Mouse (Mus musculus) G1E (cell line): ENCODE measurements at regions not wholly inside any gene's neighbourhood (a gene's known extent, or its start where the extent isn't known, plus 50 kb on each side); places are given as distances from the start of the nearest gene placed in this dataset.
"Not testable (repeated sequence)": the region's sequence is repeated elsewhere in the genome, so short reads cannot be mapped to it uniquely, and the experiment has no call there.

Source experiments
- ATAC-seq: 2 replicates; pipeline ENCODE4 v1.8.0; 2016; ENCODE audit warnings: mild to moderate bottlenecking; ENCODE audit not compliant: insufficient number of reproducible peaks, poor library complexity, low FRiP score, severe bottlenecking; ENCODE audit errors: extremely low read depth
- DNase-seq: peaks from one replicate; pipeline ENCODE4 v3.0.0; 2012; ENCODE audit warnings: low spot score
- H3K27me3 ChIP-seq: 2 replicates; pipeline ENCODE4 v1.6.1; 2012; ENCODE audit warnings: mild to moderate bottlenecking, low read length, inconsistent platforms; ENCODE audit not compliant: insufficient read depth
- H3K36me3 ChIP-seq: replicated peaks from 2 replicates; pipeline ENCODE3; 2012; ENCODE audit warnings: mild to moderate bottlenecking, inconsistent platforms
- H3K4me1 ChIP-seq: 2 replicates; pipeline ENCODE4 v1.6.1; 2012; ENCODE audit warnings: low read depth, low read length, inconsistent platforms, mixed read lengths; ENCODE audit not compliant: insufficient read depth
- H3K4me3 ChIP-seq: 2 replicates; pipeline ENCODE4 v1.5.1; 2012; ENCODE audit warnings: low read depth, mild to moderate bottlenecking, inconsistent platforms, low read length, moderate library complexity, mixed read lengths
- H3K9me3 ChIP-seq: replicated peaks from 2 replicates; pipeline ENCODE4 v1.6.1; 2012; ENCODE audit warnings: inconsistent platforms
- CTCF ChIP-seq: IDR thresholded peaks from 2 replicates; pipeline ENCODE4 v1.5.1; 2012; ENCODE audit warnings: low read depth, low read length, inconsistent platforms, mixed read lengths
- GATA1 ChIP-seq: IDR thresholded peaks from 2 replicates; pipeline ENCODE4 v1.6.1; 2012; ENCODE audit warnings: borderline replicate concordance, low read length, inconsistent platforms, mixed read lengths
- GATA2 ChIP-seq: IDR thresholded peaks from 2 replicates; pipeline ENCODE4 v1.6.1; 2012; ENCODE audit warnings: low read depth, low read length, inconsistent platforms, borderline replicate concordance
- POLR2AphosphoS5 ChIP-seq: IDR thresholded peaks from 2 replicates; pipeline ENCODE4 v1.6.1; 2012; ENCODE audit warnings: low read depth, low read length, inconsistent platforms; ENCODE audit not compliant: insufficient replicate concordance
- TAL1 ChIP-seq: conservative IDR thresholded peaks from 2 replicates; pipeline ENCODE4 v1.6.1; 2012; ENCODE audit warnings: low read depth, low read length, inconsistent platforms, mixed read lengths

- no peak overlapping the region for H3K4me3 ChIP-seq
- DNase-seq: no peak
- no peak for TF ChIP-seq GATA2
- no peak for TF ChIP-seq TAL1
- TF ChIP-seq POLR2AphosphoS5: no peak
- no peak for TF ChIP-seq GATA1
- TF ChIP-seq CTCF: no peak
- peaks cover 26% of the 10 kb centered on the region for H3K9me3 ChIP-seq
- no peaks in the 10 kb centered on the region for H3K27me3 ChIP-seq
- H3K4me1 ChIP-seq: no peaks in the 10 kb centered on the region
- no peaks in the 10 kb centered on the region for H3K36me3 ChIP-seq
- ATAC-seq: no peak
Observed at GRCm38 (mm10) chr13:70263654-70264053, 373.8 kb downstream of the Ice1 start.

- not testable (repeated sequence) for H3K27me3 ChIP-seq, H3K4me1 ChIP-seq, DNase-seq, H3K36me3 ChIP-seq, H3K4me3 ChIP-seq, ATAC-seq
- H3K9me3 ChIP-seq: peaks cover 32% of the 10 kb centered on the region
Observed at GRCm38 (mm10) chr13:70276884-70277378, 360.5 kb downstream of the Ice1 start.

- DNase-seq: no peak
- Histone ChIP-seq H3K4me3 (no peak overlapping the region), H3K9me3 (peaks cover 30% of the 10 kb centered on the region), H3K27me3 (no peaks in the 10 kb centered on the region), H3K36me3 (no peaks in the 10 kb centered on the region), H3K4me1 (no peaks in the 10 kb centered on the region)
- TF ChIP-seq GATA1 (no peak), TAL1 (no peak), GATA2 (no peak), CTCF (no peak), POLR2AphosphoS5 (no peak)
- no peak for ATAC-seq
Observed at GRCm38 (mm10) chr13:70277667-70278591, 359.5 kb downstream of the Ice1 start.

GRCm38 (mm10) chr13:70281051-70281847 lies 356.2 kb downstream of the Ice1 start:
- Histone ChIP-seq H3K4me1 (no peaks in the 10 kb centered on the region), H3K27me3 (no peaks in the 10 kb centered on the region), H3K36me3 (no peaks in the 10 kb centered on the region), H3K4me3 (no peak overlapping the region), H3K9me3 (peaks cover 38% of the 10 kb centered on the region)
- DNase-seq (no peak), ATAC-seq (no peak)
- TF ChIP-seq TAL1 (no peak), POLR2AphosphoS5 (no peak), GATA2 (no peak), GATA1 (no peak), CTCF (no peak)

GRCm38 (mm10) chr13:70282731-70283130 lies 354.7 kb downstream of the Ice1 start:
- DNase-seq: no peak
- peaks cover 42% of the 10 kb centered on the region for H3K9me3 ChIP-seq
- no peak for TF ChIP-seq GATA2
- no peak for TF ChIP-seq GATA1
- no peak for TF ChIP-seq POLR2AphosphoS5
- no peak for TF ChIP-seq CTCF
- no peak for TF ChIP-seq TAL1

GRCm38 (mm10) chr13:70283231-70283630 lies 354.2 kb downstream of the Ice1 start:
- Histone ChIP-seq H3K27me3 (no peaks in the 10 kb centered on the region), H3K36me3 (no peaks in the 10 kb centered on the region), H3K9me3 (peaks cover 44% of the 10 kb centered on the region), H3K4me1 (no peaks in the 10 kb centered on the region), H3K4me3 (no peak overlapping the region)
- TF ChIP-seq TAL1 (no peak), POLR2AphosphoS5 (no peak), GATA1 (no peak), GATA2 (no peak), CTCF (no peak)
- DNase-seq: no peak
- ATAC-seq: no peak

More at GRCm38 (mm10) chr13:70282731-70283130, 354.7 kb downstream of the Ice1 start:
- no peaks in the 10 kb centered on the region for H3K27me3 ChIP-seq
- H3K4me1 ChIP-seq: no peaks in the 10 kb centered on the region
- no peak for ATAC-seq
- H3K4me3 ChIP-seq: no peak overlapping the region
- no peaks in the 10 kb centered on the region for H3K36me3 ChIP-seq
